Mouse (Mus musculus): ENCODE data around the gene Gm13276. TPM values are rescaled to one million over a fixed set of nuclear protein-coding genes. Genes with fewer than 3 reads are reported as not detected.

Gm13276 gene
- polyA plus RNA-seq, 1 experiment: not detected

Other genes starting within 250 kb of the Gm13276 start
- gene Ifna15, start 227.5 kb upstream of the Gm13276 start, polyA plus RNA-seq (2012; rRNA removed): not detected in 2 replicates
- not detected in 2 replicates for gene Ifna14, start 213.9 kb upstream of the Gm13276 start, polyA plus RNA-seq (2012; rRNA removed)
- not detected in 2 replicates for gene Ifna9, start 193.3 kb upstream of the Gm13276 start, polyA plus RNA-seq (2012; rRNA removed)
- gene Ifna12, start 182.3 kb upstream of the Gm13276 start, polyA plus RNA-seq (2012; rRNA removed): not detected in 2 replicates
- not detected in 2 replicates for gene C87499, start 151.3 kb upstream of the Gm13276 start, polyA plus RNA-seq (2012; rRNA removed)
- gene Ifna13, start 141.2 kb upstream of the Gm13276 start, polyA plus RNA-seq (2012; rRNA removed): not detected in 2 replicates
- gene Ifna16, start 108.8 kb upstream of the Gm13276 start, polyA plus RNA-seq (2012; rRNA removed): not detected in 2 replicates
- gene Ifna2, start 101.8 kb upstream of the Gm13276 start, polyA plus RNA-seq (2012; rRNA removed): not detected in 2 replicates
- not detected in 2 replicates for gene Ifnab, start 94.3 kb upstream of the Gm13276 start, polyA plus RNA-seq (2012; rRNA removed)
- 0.61 and 1.2 TPM in 2 replicates for gene Gm26566, start 63.9 kb upstream of the Gm13276 start, polyA plus RNA-seq (2012; rRNA removed)
- 38.5 and 40.5 TPM in 2 replicates for gene Klhl9, start 63.2 kb upstream of the Gm13276 start, polyA plus RNA-seq (2012; rRNA removed)
- gene Gm13271, start 30.8 kb upstream of the Gm13276 start, polyA plus RNA-seq (2012; rRNA removed): not detected in 2 replicates
- gene Gm13283, start 25.6 kb upstream of the Gm13276 start, polyA plus RNA-seq (2012; rRNA removed): not detected in 2 replicates
- gene Gm13290, start 11.9 kb upstream of the Gm13276 start, polyA plus RNA-seq (2012; rRNA removed): not detected in 2 replicates
- gene Gm13289, start 8.8 kb upstream of the Gm13276 start, polyA plus RNA-seq (2012; rRNA removed): not detected in 2 replicates
- not detected in 2 replicates for gene Gm13272, start 5.9 kb upstream of the Gm13276 start, polyA plus RNA-seq (2012; rRNA removed)
- gene Ifnz, start 3.6 kb upstream of the Gm13276 start, polyA plus RNA-seq (2012; rRNA removed): not detected in 2 replicates
- gene Gm13277, start 2.9 kb downstream of the Gm13276 start, polyA plus RNA-seq (2012; rRNA removed): not detected in 2 replicates
- not detected in 2 replicates for gene Gm13278, start 5.8 kb downstream of the Gm13276 start, polyA plus RNA-seq (2012; rRNA removed)
- gene Gm13275, start 8.8 kb downstream of the Gm13276 start, polyA plus RNA-seq (2012; rRNA removed): not detected in 2 replicates
- gene Gm13279, start 11.7 kb downstream of the Gm13276 start, polyA plus RNA-seq (2012; rRNA removed): not detected in 2 replicates
- not detected in 2 replicates for gene Gm13285, start 14.0 kb downstream of the Gm13276 start, polyA plus RNA-seq (2012; rRNA removed)
- gene Gm13287, start 17.5 kb downstream of the Gm13276 start, polyA plus RNA-seq (2012; rRNA removed): not detected in 2 replicates
- gene Gm13288, start 19.8 kb downstream of the Gm13276 start, polyA plus RNA-seq (2012; rRNA removed): not detected in 2 replicates
- gene Ifna7, start 30.5 kb downstream of the Gm13276 start, polyA plus RNA-seq (2012; rRNA removed): not detected in 2 replicates
- not detected in 2 replicates for gene Ifna11, start 34.2 kb downstream of the Gm13276 start, polyA plus RNA-seq (2012; rRNA removed)
- not detected in 2 replicates for gene Ifna6, start 41.7 kb downstream of the Gm13276 start, polyA plus RNA-seq (2012; rRNA removed)
- not detected in 2 replicates for gene Ifna5, start 49.8 kb downstream of the Gm13276 start, polyA plus RNA-seq (2012; rRNA removed)
- not detected in 2 replicates for gene Ifna4, start 56.2 kb downstream of the Gm13276 start, polyA plus RNA-seq (2012; rRNA removed)
- not detected in 2 replicates for gene Ifna1, start 64.4 kb downstream of the Gm13276 start, polyA plus RNA-seq (2012; rRNA removed)
- not detected in 2 replicates for gene Ifne, start 94.5 kb downstream of the Gm13276 start, polyA plus RNA-seq (2012; rRNA removed)